Mouse (Mus musculus) MEL (cell line): ENCODE measurements around the gene Trim10. TPM values are rescaled to one million over a fixed set of nuclear protein-coding genes. Genes with fewer than 3 reads are reported as not detected.
A peak's percentile ranks its signal among the peaks of the same experiment; 100 is the strongest.

Experiments used
- DNase-seq: peaks from one replicate; pipeline ENCODE4 v3.0.0; 2011; ENCODE audit warnings: low read depth, low spot score
- H3K27ac ChIP-seq: 2 replicates; pipeline ENCODE4 v1.5.1; 2012; ENCODE audit warnings: low read depth, mild to moderate bottlenecking, control low read depth, low read length, moderate library complexity; ENCODE audit not compliant: control insufficient read depth
- H3K27me3 ChIP-seq, 2 experiments: fragments of 150-350 bp in 1 of 2; sonication (generic) in 1 of 2; 2 replicates each; pipeline ENCODE4 v1.6.1; 2012; ENCODE audit warnings: low read length in 2 of 2, mild to moderate bottlenecking in 2 of 2, improper control_type of control experiment in 1 of 2, moderate library complexity in 1 of 2; ENCODE audit not compliant: insufficient read depth in 2 of 2, control insufficient read depth in 1 of 2
- H3K36me3 ChIP-seq, 2 experiments: 2 replicates each; pipeline ENCODE4 v1.6.1; 2012 to 2014; ENCODE audit warnings: low read length in 2 of 2, improper control_type of control experiment in 1 of 2, inconsistent platforms in 1 of 2, mild to moderate bottlenecking in 1 of 2; ENCODE audit not compliant: insufficient read depth in 2 of 2, control insufficient read depth in 1 of 2
- H3K4me1 ChIP-seq, 2 experiments: fragments of 150-350 bp in 1 of 2; sonication (generic) in 1 of 2; 2 replicates each; pipeline ENCODE4 v1.6.1; 2012; ENCODE audit warnings: low read length in 2 of 2, improper control_type of control experiment in 1 of 2, mild to moderate bottlenecking in 1 of 2; ENCODE audit not compliant: insufficient read depth in 2 of 2, control insufficient read depth in 1 of 2
- H3K4me3 ChIP-seq, 2 experiments: fragments of 150-350 bp in 1 of 2; sonication (generic) in 1 of 2; 2 replicates each; pipeline ENCODE4 v1.5.1; 2012; ENCODE audit warnings: low read depth in 2 of 2, low read length in 2 of 2, mild to moderate bottlenecking in 2 of 2, moderate library complexity in 2 of 2, control low read depth in 1 of 2, improper control_type of control experiment in 1 of 2; ENCODE audit not compliant: control insufficient read depth in 1 of 2, insufficient read depth in 1 of 2
- H3K79me2 ChIP-seq: 2 replicates; pipeline ENCODE4 v1.6.1; 2012; ENCODE audit warnings: mild to moderate bottlenecking, low read length, moderate library complexity; ENCODE audit not compliant: control insufficient read depth, poor library complexity, insufficient read depth
- H3K9ac ChIP-seq: 2 replicates; pipeline ENCODE4 v1.6.1; 2012; ENCODE audit warnings: low read depth, mild to moderate bottlenecking, control low read depth, low read length, moderate library complexity; ENCODE audit not compliant: control insufficient read depth, poor library complexity, severe bottlenecking
- H3K9me3 ChIP-seq: fragments of 150-350 bp; sonication (generic); replicated peaks from 2 replicates; pipeline ENCODE4 v1.6.1; 2012; ENCODE audit warnings: mild to moderate bottlenecking, low read length, improper control_type of control experiment, moderate library complexity; ENCODE audit not compliant: insufficient read depth
- BHLHE40 ChIP-seq: IDR thresholded peaks from 2 replicates; pipeline ENCODE4 v1.6.1; 2012; ENCODE audit warnings: low read depth, mild to moderate bottlenecking, inconsistent platforms, low read length, improper control_type of control experiment, borderline replicate concordance
- CHD1 ChIP-seq: IDR thresholded peaks from 2 replicates; pipeline ENCODE4 v1.6.1; 2012; ENCODE audit warnings: low read depth, mild to moderate bottlenecking, inconsistent platforms, low read length, improper control_type of control experiment
- CHD2 ChIP-seq: IDR thresholded peaks from 2 replicates; pipeline ENCODE4 v1.6.1; 2011; ENCODE audit warnings: low read length, improper control_type of control experiment
- CTCF ChIP-seq, 3 experiments: IDR thresholded peaks in 2 of 3; conservative IDR thresholded peaks in 1 of 3; 2 replicates each; pipeline ENCODE4 v1.5.1; 2011 to 2012; ENCODE audit warnings: low read length in 3 of 3, low read depth in 2 of 3, mild to moderate bottlenecking in 2 of 3, improper control_type of control experiment in 1 of 3, inconsistent platforms in 1 of 3, mixed read lengths in 1 of 3, moderate library complexity in 1 of 3; ENCODE audit not compliant: control insufficient read depth in 1 of 3, insufficient read depth in 1 of 3, poor library complexity in 1 of 3, severe bottlenecking in 1 of 3
- E2F4 ChIP-seq: IDR thresholded peaks from 2 replicates; pipeline ENCODE4 v1.6.1; 2011; ENCODE audit warnings: low read depth, low read length, improper control_type of control experiment, borderline replicate concordance
- ELF1 ChIP-seq: IDR thresholded peaks from 2 replicates; pipeline ENCODE4 v1.6.1; 2014; ENCODE audit warnings: low read depth, mild to moderate bottlenecking, inconsistent platforms, low read length, improper control_type of control experiment, moderate library complexity
- EP300 ChIP-seq, 2 experiments: IDR thresholded peaks; 2 replicates each; pipeline ENCODE4 v1.6.1; 2011; ENCODE audit warnings: improper control_type of control experiment in 2 of 2, low read length in 2 of 2, low read depth in 1 of 2, mild to moderate bottlenecking in 1 of 2
- GABPA ChIP-seq: IDR thresholded peaks from 2 replicates; pipeline ENCODE4 v1.6.1; 2012; ENCODE audit warnings: low read depth, mild to moderate bottlenecking, inconsistent platforms, low read length, improper control_type of control experiment, moderate library complexity
- GATA1 ChIP-seq: IDR thresholded peaks from 2 replicates; pipeline ENCODE4 v1.6.1; 2011; ENCODE audit warnings: low read depth, low read length, improper control_type of control experiment
- HCFC1 ChIP-seq: IDR thresholded peaks from 2 replicates; pipeline ENCODE4 v1.6.1; 2012; ENCODE audit warnings: low read depth, mild to moderate bottlenecking, inconsistent platforms, low read length, improper control_type of control experiment, moderate library complexity
- JUND ChIP-seq: IDR thresholded peaks from 2 replicates; pipeline ENCODE4 v1.6.1; 2011; ENCODE audit warnings: low read depth, mild to moderate bottlenecking, improper control_type of control experiment, low read length
- KAT2A ChIP-seq: conservative IDR thresholded peaks from 2 replicates; pipeline ENCODE4 v1.6.1; 2012; ENCODE audit warnings: low read depth, low read length, improper control_type of control experiment, inconsistent platforms
- MAFK ChIP-seq: IDR thresholded peaks from 2 replicates; pipeline ENCODE4 v1.6.1; 2011; ENCODE audit warnings: low read depth, mild to moderate bottlenecking, low read length, improper control_type of control experiment, borderline replicate concordance
- MAX ChIP-seq: IDR thresholded peaks from 2 replicates; pipeline ENCODE4 v1.6.1; 2011; ENCODE audit warnings: low read length, improper control_type of control experiment
- MAZ ChIP-seq: IDR thresholded peaks from 2 replicates; pipeline ENCODE4 v1.6.1; 2012; ENCODE audit warnings: low read depth, mild to moderate bottlenecking, inconsistent platforms, low read length, improper control_type of control experiment
- MEF2A ChIP-seq: IDR thresholded peaks from 2 replicates; pipeline ENCODE4 v1.6.1; 2014; ENCODE audit warnings: low read depth, mild to moderate bottlenecking, inconsistent platforms, low read length, improper control_type of control experiment; ENCODE audit not compliant: poor library complexity, insufficient replicate concordance, severe bottlenecking; ENCODE audit errors: extremely low read depth
- MXI1 ChIP-seq: IDR thresholded peaks from 2 replicates; pipeline ENCODE4 v1.6.1; 2011; ENCODE audit warnings: mild to moderate bottlenecking, low read depth, low read length, improper control_type of control experiment
- MYB ChIP-seq: IDR thresholded peaks from 2 replicates; pipeline ENCODE4 v1.6.1; 2011; ENCODE audit warnings: mild to moderate bottlenecking, low read depth, low read length, improper control_type of control experiment
- MYC ChIP-seq: IDR thresholded peaks from 2 replicates; pipeline ENCODE4 v1.6.1; 2011; ENCODE audit warnings: low read depth, mild to moderate bottlenecking, low read length, improper control_type of control experiment, moderate library complexity
- NELFE ChIP-seq: IDR thresholded peaks from 2 replicates; pipeline ENCODE4 v1.6.1; 2011; ENCODE audit warnings: low read depth, low read length, improper control_type of control experiment
- NRF1 ChIP-seq: IDR thresholded peaks from 2 replicates; pipeline ENCODE4 v1.6.1; 2014; ENCODE audit warnings: low read depth, mild to moderate bottlenecking, inconsistent platforms, low read length, improper control_type of control experiment, moderate library complexity; ENCODE audit not compliant: poor library complexity, insufficient read depth, severe bottlenecking
- POLR2A ChIP-seq, 2 experiments: IDR thresholded peaks; 2 replicates each; pipeline ENCODE4 v1.6.1; 2011 to 2012; ENCODE audit warnings: low read length in 2 of 2, mild to moderate bottlenecking in 2 of 2, control low read depth in 1 of 2, improper control_type of control experiment in 1 of 2, low read depth in 1 of 2, moderate library complexity in 1 of 2; ENCODE audit not compliant: control insufficient read depth in 1 of 2, insufficient read depth in 1 of 2, poor library complexity in 1 of 2
- POLR2AphosphoS2 ChIP-seq: IDR thresholded peaks from 2 replicates; pipeline ENCODE4 v1.6.1; 2011; ENCODE audit warnings: low read length, improper control_type of control experiment
- POLR2AphosphoS5 ChIP-seq: IDR thresholded peaks from 2 replicates; pipeline ENCODE4 v1.6.1; 2012; ENCODE audit warnings: low read depth, borderline replicate concordance, mild to moderate bottlenecking, inconsistent platforms, low read length, moderate library complexity, mixed read lengths
- RAD21 ChIP-seq: IDR thresholded peaks from 2 replicates; pipeline ENCODE4 v1.6.1; 2011; ENCODE audit warnings: mild to moderate bottlenecking, low read depth, low read length, improper control_type of control experiment
- RCOR1 ChIP-seq: IDR thresholded peaks from 2 replicates; pipeline ENCODE4 v1.6.1; 2012; ENCODE audit warnings: low read depth, mild to moderate bottlenecking, inconsistent platforms, low read length, improper control_type of control experiment
- SIN3A ChIP-seq: IDR thresholded peaks from 2 replicates; pipeline ENCODE4 v1.6.1; 2012; ENCODE audit warnings: low read length, improper control_type of control experiment, inconsistent platforms
- SMC3 ChIP-seq: IDR thresholded peaks from 2 replicates; pipeline ENCODE4 v1.6.1; 2011; ENCODE audit warnings: low read depth, low read length, improper control_type of control experiment
- TBP ChIP-seq: IDR thresholded peaks from 2 replicates; pipeline ENCODE4 v1.8.0; 2011; ENCODE audit warnings: low read depth, low read length, improper control_type of control experiment
- TCF12 ChIP-seq: IDR thresholded peaks from 2 replicates; pipeline ENCODE4 v1.6.1; 2014; ENCODE audit warnings: low read depth, mild to moderate bottlenecking, inconsistent platforms, low read length, improper control_type of control experiment, moderate library complexity
- UBTF ChIP-seq: IDR thresholded peaks from 2 replicates; pipeline ENCODE4 v1.6.1; 2012; ENCODE audit warnings: low read depth, mild to moderate bottlenecking, inconsistent platforms, low read length, improper control_type of control experiment, moderate library complexity, borderline replicate concordance; ENCODE audit not compliant: insufficient read depth
- USF1 ChIP-seq: IDR thresholded peaks from 2 replicates; pipeline ENCODE4 v1.6.1; 2014; ENCODE audit warnings: low read depth, mild to moderate bottlenecking, inconsistent platforms, low read length, improper control_type of control experiment, moderate library complexity
- USF2 ChIP-seq, 2 experiments: IDR thresholded peaks; 2 replicates each; pipeline ENCODE4 v1.6.1; 2011 to 2012; ENCODE audit warnings: improper control_type of control experiment in 2 of 2, low read length in 2 of 2, borderline replicate concordance in 1 of 2, inconsistent platforms in 1 of 2, low read depth in 1 of 2, mild to moderate bottlenecking in 1 of 2; ENCODE audit not compliant: insufficient read depth in 1 of 2
- ZKSCAN1 ChIP-seq: IDR thresholded peaks from 2 replicates; pipeline ENCODE4 v1.6.1; 2012; ENCODE audit warnings: low read depth, mild to moderate bottlenecking, inconsistent platforms, low read length, improper control_type of control experiment, moderate library complexity
- ZMIZ1 ChIP-seq: IDR thresholded peaks from 2 replicates; pipeline ENCODE4 v1.6.1; 2012; ENCODE audit warnings: low read depth, mild to moderate bottlenecking, inconsistent platforms, low read length, improper control_type of control experiment, moderate library complexity
- ZNF384 ChIP-seq: IDR thresholded peaks from 2 replicates; pipeline ENCODE4 v1.6.1; 2012; ENCODE audit warnings: low read depth, mild to moderate bottlenecking, inconsistent platforms, low read length, improper control_type of control experiment
- polyA plus RNA-seq, 2 experiments: library from polyadenylated mRNA; stranded (reverse) in 1 of 2; unstranded in 1 of 2; fragments of >175 nt in 1 of 2; fragments of >200 nt in 1 of 2; gene quantifications; 2 replicates each; pipeline versions ENCODE4 v1.2.1 to v1.2.4; 2012; ENCODE audit warnings: low replicate concordance in 2 of 2, low read depth in 1 of 2; ENCODE audit not compliant: insufficient read length in 2 of 2, insufficient read depth in 1 of 2, missing spikeins in 1 of 2
- total RNA-seq: library from RNA; depleted of rRNA; stranded (reverse); fragments of 300-350 nt; gene quantifications from 2 replicates; pipeline ENCODE4 v1.2.3, GENCODE M21; 2012; rRNA removed

Trim10 gene
- total RNA-seq: 20.6 and 30.2 TPM in 2 replicates
- 10 to 100 TPM in 1 of 2 experiments, not detected in 1; 30.4 TPM for polyA plus RNA-seq

DNA sequence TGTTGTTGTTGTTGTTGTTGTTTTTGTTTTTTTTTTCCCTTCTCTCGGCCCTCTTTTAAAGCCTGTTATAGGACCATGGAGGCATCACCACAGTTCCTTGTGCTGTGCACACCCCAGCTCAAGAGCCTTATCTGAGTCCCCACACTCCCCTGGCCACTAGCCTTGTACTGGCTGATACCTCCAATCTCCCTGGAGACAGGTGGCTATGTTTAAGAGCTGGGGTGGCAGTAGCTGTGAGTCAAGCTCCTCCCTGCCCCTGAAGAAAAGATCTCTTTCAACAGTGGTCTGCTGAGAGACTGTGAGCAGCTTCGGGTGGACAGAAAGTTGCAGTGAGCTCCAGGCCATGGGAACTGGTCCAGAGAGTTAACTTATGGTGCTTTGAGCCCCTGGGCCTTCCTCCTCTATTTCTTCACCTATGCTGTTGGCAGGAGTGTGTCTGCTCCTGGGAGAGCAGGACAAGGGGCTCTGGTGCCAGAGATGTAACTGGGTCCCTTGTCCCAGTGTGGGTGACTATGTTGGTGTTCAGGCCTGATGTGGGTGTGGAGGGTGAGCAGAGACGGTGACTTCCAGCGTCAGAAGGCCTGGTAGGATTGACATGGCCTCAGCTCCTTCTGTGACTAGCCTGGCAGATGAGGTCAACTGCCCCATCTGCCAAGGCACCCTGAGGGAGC is at the start of gene Trim10:
Trim10 (plus strand) TSS at position 291 of the 671 bp plus-strand sequence.
- H3K4me1 ChIP-seq: peaks cover 0 to 4% of the 10 kb centered on the region in 2 experiments; a peak in 2 of 4 replicates
- DNase-seq: peak; percentile 96
- peak within 1 kb of the TSS; percentile 89 for H3K27ac ChIP-seq
- H3K79me2 ChIP-seq: peaks cover 7% of the 10 kb centered on the region
- H3K9me3 ChIP-seq: no peaks in the 10 kb centered on the region
- peaks cover 0 to 4% of the 10 kb centered on the region in 2 experiments; a peak in 2 of 4 replicates for H3K36me3 ChIP-seq
- H3K27me3 ChIP-seq: no peaks in the 10 kb centered on the region
- peak within 1 kb of the TSS; percentile 79 for H3K9ac ChIP-seq
- H3K4me3 ChIP-seq: peak within 1 kb of the TSS; percentile 71 to 80
- TF ChIP-seq GABPA: no peak
- no peak for TF ChIP-seq MAX
- no peak for TF ChIP-seq CTCF (IDR thresholded peaks at IDR 0.05 in 2 of 3, conservative IDR thresholded peaks at IDR 0.05 in 1 of 3; ENCODE audit: control insufficient read depth in 1 of 3, insufficient read depth in 1 of 3, low read depth in 2 of 3, low read length in 3 of 3, poor library complexity in 1 of 3, severe bottlenecking in 1 of 3)
- TF ChIP-seq KAT2A: no peak
- TF ChIP-seq RAD21: no peak
- 0 out of 2 replicates have a peak, but pooled peaks have one; percentile 27 for TF ChIP-seq MYC
- TF ChIP-seq ZNF384: peak; percentile 76
- TF ChIP-seq POLR2A (IDR thresholded peaks at IDR 0.05; ENCODE audit: control insufficient read depth in 1 of 2, insufficient read depth in 1 of 2, low read depth in 1 of 2, low read length in 2 of 2, poor library complexity in 1 of 2): peak in 1 of 2 experiments; percentile 59; a peak in 1 of 4 replicates
- no peak for TF ChIP-seq USF2 (IDR thresholded peaks at IDR 0.05; ENCODE audit: borderline replicate concordance in 1 of 2, insufficient read depth in 1 of 2, low read depth in 1 of 2, low read length in 2 of 2)
- TF ChIP-seq TCF12: peak; percentile 99
- no peak for TF ChIP-seq POLR2AphosphoS2
- TF ChIP-seq ELF1: 0 out of 2 replicates have a peak, but pooled peaks have one; percentile 7
- TF ChIP-seq ZKSCAN1: no peak
- TF ChIP-seq HCFC1: no peak
- no peak for TF ChIP-seq NRF1
- peak; percentile 98 for TF ChIP-seq GATA1
- no peak for TF ChIP-seq CHD1
- TF ChIP-seq MAZ: no peak
- peak; percentile 26; the same call in 1 of the 2 replicates for TF ChIP-seq MXI1
- no peak for TF ChIP-seq E2F4
- no peak for TF ChIP-seq SMC3
- peak; percentile 94 to 98 for TF ChIP-seq EP300 (IDR thresholded peaks at IDR 0.05; ENCODE audit: low read depth in 1 of 2, low read length in 2 of 2)
- no peak for TF ChIP-seq ZMIZ1
- TF ChIP-seq NELFE: no peak
- TF ChIP-seq RCOR1: peak; percentile 78
- peak; percentile 71 for TF ChIP-seq TBP
- TF ChIP-seq USF1: no peak
- TF ChIP-seq UBTF: no peak
- no peak for TF ChIP-seq MEF2A
- no peak for TF ChIP-seq BHLHE40
- TF ChIP-seq SIN3A: peak; percentile 73
- TF ChIP-seq POLR2AphosphoS5: no peak; the same call in 1 of the 2 replicates
- TF ChIP-seq MYB: no peak
- no peak for TF ChIP-seq CHD2
- TF ChIP-seq JUND: no peak
- no peak for TF ChIP-seq MAFK
